Mouse (Mus musculus): ENCODE measurements around the gene Gm11237. TPM values are rescaled to one million over a fixed set of nuclear protein-coding genes. Genes with fewer than 3 reads are reported as not detected.
"Not testable (repeated sequence)": the region's sequence is repeated elsewhere in the genome, so short reads cannot be mapped to it uniquely, and the experiment has no call there.

Gm11237 gene
- polyA plus RNA-seq (2015; fragmentation: Nextera tagmentation; extraction: Ambion mirVana): not detected in 2 replicates

DNA sequence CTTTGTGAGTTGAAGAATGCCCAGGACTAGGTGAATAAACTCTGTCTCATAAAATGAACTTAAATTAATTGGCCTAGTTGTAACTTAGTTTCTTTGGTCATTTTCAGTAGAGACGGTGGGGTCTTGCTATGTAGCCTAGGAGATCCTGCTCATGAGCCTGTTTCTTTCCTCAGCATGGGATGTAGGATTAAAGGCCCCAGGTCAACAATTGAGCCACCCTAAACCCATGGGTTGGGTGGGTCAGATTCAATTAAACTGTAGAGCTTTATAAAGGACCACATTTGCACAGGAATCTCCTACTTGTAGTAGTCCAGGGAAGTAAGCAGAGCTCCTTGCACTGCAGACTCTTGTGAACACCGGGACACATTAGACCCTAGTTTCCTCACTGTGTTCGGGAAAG lies at the start of gene Gm11237:
Gene Gm11237 (plus strand): TSS at position 301 of the 400 bp plus-strand sequence.
- not testable (repeated sequence) for DNase-seq (ENCODE audit: low spot score)

DNA sequence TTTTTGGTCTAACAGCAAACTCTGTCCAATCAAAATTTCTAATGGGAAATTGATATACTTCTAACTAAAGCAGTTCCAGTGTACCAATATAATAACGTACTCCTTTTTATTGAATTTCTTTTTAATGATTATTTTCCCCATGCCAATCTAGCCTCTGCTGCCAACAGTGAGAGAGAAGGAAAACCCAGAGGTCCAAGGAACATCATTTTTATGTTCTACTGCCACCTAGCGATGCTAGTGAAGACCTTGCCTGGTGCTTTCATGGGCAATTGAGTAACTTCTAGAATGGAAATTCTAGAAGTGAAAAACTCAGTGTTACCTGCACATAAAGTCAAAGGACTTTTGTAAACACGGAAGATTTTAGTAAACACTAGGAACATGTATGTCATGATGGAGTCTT lies 23.5 kb upstream of the Gm11237 start:
- no peak for DNase-seq (ENCODE audit: low spot score)

- DNase-seq (ENCODE audit: low spot score): not testable (repeated sequence)
Measured at GRCm38 (mm10) chr4:73607581-73607980, 15.2 kb upstream of the Gm11237 start, which contains the start of gene Gm11238. Gene Gm11238 (plus strand): TSS chr4:73607881.

GRCm38 (mm10) chr4:73637821-73638220 lies 15.0 kb downstream of the Gm11237 start, which contains the start of gene Gm11236:
Gene Gm11236 (plus strand): TSS chr4:73638121.
- not testable (repeated sequence) for DNase-seq (ENCODE audit: low spot score)

DNA sequence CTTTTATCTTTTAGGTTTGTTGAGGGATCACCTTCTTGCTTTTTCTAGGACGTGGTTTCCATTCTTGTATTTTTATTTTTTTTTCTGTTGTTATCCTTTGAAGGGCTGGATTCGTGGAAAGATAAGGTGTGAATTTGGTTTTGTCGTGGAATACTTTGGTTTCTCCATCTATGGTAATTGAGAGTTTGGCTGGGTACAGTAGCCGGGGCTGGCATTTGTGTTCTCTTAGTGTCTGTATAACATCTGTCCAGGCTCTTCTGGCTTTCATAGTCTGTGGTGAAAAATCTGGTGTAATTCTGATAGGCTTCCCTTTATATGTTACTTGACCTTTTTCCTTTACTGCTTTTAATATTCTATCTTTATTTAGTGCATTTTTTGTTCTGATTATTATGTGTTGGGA lies 39.1 kb downstream of the Gm11237 start:
- not testable (repeated sequence) for DNase-seq (ENCODE audit: low spot score)

- not testable (repeated sequence) for DNase-seq (ENCODE audit: low spot score)
Measured at GRCm38 (mm10) chr4:73668054-73668453, 45.3 kb downstream of the Gm11237 start, which contains the start of gene Gm11239. Gene Gm11239 (plus strand): TSS chr4:73668354.

Other genes with a start within 250 kb of the Gm11237 start
- gene Gm11487, start 217.9 kb upstream of the Gm11237 start, polyA plus RNA-seq (2015; fragmentation: Nextera tagmentation; extraction: Ambion mirVana): not detected in 2 replicates
- gene Gm11238, start 15.1 kb upstream of the Gm11237 start, polyA plus RNA-seq (2015; fragmentation: Nextera tagmentation; extraction: Ambion mirVana): not detected in 2 replicates
- not detected in 2 replicates for gene Gm11236, start 15.1 kb downstream of the Gm11237 start, polyA plus RNA-seq (2015; fragmentation: Nextera tagmentation; extraction: Ambion mirVana)
- gene Gm11239, start 45.4 kb downstream of the Gm11237 start, polyA plus RNA-seq (2015; fragmentation: Nextera tagmentation; extraction: Ambion mirVana): 0.15 TPM in 1 of 2 replicates, not detected in the other
- gene Gm428, start 60.5 kb downstream of the Gm11237 start, polyA plus RNA-seq (2015; fragmentation: Nextera tagmentation; extraction: Ambion mirVana): not detected in 2 replicates
- gene Rasef, start 168.0 kb downstream of the Gm11237 start, polyA plus RNA-seq (2015; fragmentation: Nextera tagmentation; extraction: Ambion mirVana): 2.2 TPM in 2 replicates